Mouse (Mus musculus): ENCODE measurements at regions not wholly inside any gene's neighbourhood (a gene's known extent, or its start where the extent isn't known, plus 50 kb on each side); places are given as distances from the start of the nearest gene placed in this dataset.

GRCm38 (mm10) chr14:120660321-120660781 lies 182.1 kb downstream of the Rap2a start:
- no peak for TF ChIP-seq ZC3H11A (IDR thresholded peaks at IDR 0.05; ENCODE audit: borderline replicate concordance, low read depth, low read length)
- no peak for TF ChIP-seq CHD2 (IDR thresholded peaks at IDR 0.05; ENCODE audit: low read depth, low read length)
- TF ChIP-seq MAFK (IDR thresholded peaks at IDR 0.05; ENCODE audit: insufficient read depth, low read depth, low read length), result no peak
- TF ChIP-seq ZNF384 (IDR thresholded peaks at IDR 0.05; ENCODE audit: low read depth, low read length), result no peak
